Comparison of ENCODE assay signal across 9 mouse cellular contexts in genomic region chr6:120898188-120898833, GRCm38 (mm10). TPM values are rescaled to one million over a fixed set of nuclear protein-coding genes. Genes with fewer than 3 reads are reported as not detected.
A peak's percentile ranks its signal among the peaks of the same experiment; 100 is the strongest.
DNase-seq lines count a peak whose midpoint lies in the region; ATAC-seq and TF ChIP-seq lines count a peak whose summit lies in the region.
"Had no signal": no experiment of that assay in that cellular context is flagged by ENCODE, and none has a peak within 500 bp of the region (broad histone marks: within the 10 kb centered on the region; RNA-seq: fewer than 3 reads in every experiment).

No protein-coding gene starts in this region.

- peak; percentile 37 for DNase-seq in ovary, postnatal 14 days (ENCODE audit: low spot score)
- no peak for DNase-seq in ovary, postnatal 36 days (ENCODE audit: low spot score)
- peak; percentile 39 to 57 for DNase-seq in adrenal gland, postnatal 36 days
- peak; percentile 56 for DNase-seq in embryonic facial prominence, embryonic 14.5 days (ENCODE audit: low spot score)
- DNase-seq in hindbrain, embryonic 11.5 days (ENCODE audit: low spot score): peak; percentile 77
- peak; percentile 48 for DNase-seq in limb, embryonic 14.5 days (ENCODE audit: low spot score)
- DNase-seq in ovary, postnatal 10 days (ENCODE audit: low spot score): no peak

- H3K9ac ChIP-seq in embryonic facial prominence, embryonic 14.5 days (ENCODE audit: low read depth, low read length): no peak overlapping the region
- H3K9ac ChIP-seq in hindbrain, embryonic 11.5 days (ENCODE audit: low read depth, low read length): no peak overlapping the region
- no peak overlapping the region for H3K9ac ChIP-seq in limb, embryonic 14.5 days (ENCODE audit: low read depth, low read length, severe bottlenecking)

- no peaks in the 10 kb centered on the region for H3K4me1 ChIP-seq in embryonic facial prominence, embryonic 14.5 days (ENCODE audit: control insufficient read depth, insufficient read depth, low read length)
- no peaks in the 10 kb centered on the region for H3K4me1 ChIP-seq in hindbrain, embryonic 11.5 days (replicated peaks; ENCODE audit: control insufficient read depth, insufficient read depth, low read length)
- H3K4me1 ChIP-seq in limb, embryonic 14.5 days (ENCODE audit: control insufficient read depth, insufficient read depth, low read length): no peaks in the 10 kb centered on the region

- ATAC-seq in embryonic facial prominence, embryonic 14.5 days (ENCODE audit: low read depth): peak; percentile 62
- peak; percentile 51; the same call in 1 of the 2 replicates for ATAC-seq in hindbrain, embryonic 11.5 days (ENCODE audit: low FRiP score)
- peak; percentile 23; the same call in 1 of the 2 replicates for ATAC-seq in limb, embryonic 14.5 days (ENCODE audit: low FRiP score, low read depth)
- ATAC-seq in monocyte, adult 5-6 weeks (replicated peaks; ENCODE audit: insufficient number of reproducible peaks, low FRiP score, low TSS enrichment, poor library complexity, severe bottlenecking): peak; percentile 65

- H3K4me2 ChIP-seq in embryonic facial prominence, embryonic 14.5 days (ENCODE audit: low read depth, low read length): no peak overlapping the region
- H3K4me2 ChIP-seq in hindbrain, embryonic 11.5 days (replicated peaks; ENCODE audit: low read depth, low read length): no peak overlapping the region
- H3K4me2 ChIP-seq in limb, embryonic 14.5 days (replicated peaks; ENCODE audit: low read depth, low read length, severe bottlenecking): no peak overlapping the region

- H3K27me3 ChIP-seq in embryonic facial prominence, embryonic 14.5 days (replicated peaks; ENCODE audit: control insufficient read depth, insufficient read depth, low read length): no peaks in the 10 kb centered on the region
- H3K27me3 ChIP-seq in hindbrain, embryonic 11.5 days (ENCODE audit: control insufficient read depth, insufficient read depth, low read length): no peaks in the 10 kb centered on the region
- H3K27me3 ChIP-seq in limb, embryonic 14.5 days (ENCODE audit: control insufficient read depth, insufficient read depth, low read length): no peaks in the 10 kb centered on the region

- no peak overlapping the region for H3K4me3 ChIP-seq in embryonic facial prominence, embryonic 14.5 days (ENCODE audit: low read depth, low read length)
- H3K4me3 ChIP-seq in hindbrain, embryonic 11.5 days (ENCODE audit: low read depth, low read length): no peak overlapping the region
- H3K4me3 ChIP-seq in limb, embryonic 14.5 days (replicated peaks; ENCODE audit: low read length): no peak overlapping the region
- H3K4me3 ChIP-seq: myocyte had no signal

- WGBS in embryonic facial prominence, embryonic 14.5 days: 67% methylated on average over 6 of the region's 6 CpGs
- 71% methylated on average over 6 of the region's 6 CpGs for WGBS in hindbrain, embryonic 11.5 days
- 71% methylated on average over 6 of the region's 6 CpGs for WGBS in limb, embryonic 14.5 days

- TF ChIP-seq POLR2A in limb, embryonic 14.5 days (IDR thresholded peaks at IDR 0.05; ENCODE audit: borderline replicate concordance, extremely low read depth, insufficient read depth, insufficient read length): no peak

- no peaks in the 10 kb centered on the region for H3K9me3 ChIP-seq in embryonic facial prominence, embryonic 14.5 days (ENCODE audit: control insufficient read depth, low read length)
- H3K9me3 ChIP-seq in hindbrain, embryonic 11.5 days (ENCODE audit: control insufficient read depth, low read length): no peaks in the 10 kb centered on the region
- H3K9me3 ChIP-seq in limb, embryonic 14.5 days (ENCODE audit: control insufficient read depth, low read length): no peaks in the 10 kb centered on the region

- H3K36me3 ChIP-seq in embryonic facial prominence, embryonic 14.5 days (ENCODE audit: control insufficient read depth, insufficient read depth, low read length): peaks cover 17% of the 10 kb centered on the region; the same call in 1 of the 2 replicates
- H3K36me3 ChIP-seq in hindbrain, embryonic 11.5 days (ENCODE audit: control insufficient read depth, insufficient read depth, low read length): peaks cover 2% of the 10 kb centered on the region; the same call in 1 of the 2 replicates
- H3K36me3 ChIP-seq in limb, embryonic 14.5 days (ENCODE audit: control insufficient read depth, insufficient read depth, low read length): peaks cover 22% of the 10 kb centered on the region; the same call in 1 of the 2 replicates

- no peak overlapping the region for H3K27ac ChIP-seq in embryonic facial prominence, embryonic 14.5 days (replicated peaks; ENCODE audit: low read depth, low read length)
- H3K27ac ChIP-seq in hindbrain, embryonic 11.5 days (ENCODE audit: low read depth, low read length): no peak overlapping the region
- H3K27ac ChIP-seq in limb, embryonic 14.5 days (replicated peaks; ENCODE audit: low read depth, low read length): no peak overlapping the region

RNA-seq across cellular contexts. Expression of gene Bid, which starts 18.3 kb away (rescaled TPM):
- total RNA-seq in adrenal gland, postnatal 36 days (2021): 1 to 10 TPM; 4.5 to 5.9 TPM
- 13.4 and 18.2 TPM in 2 replicates for polyA plus RNA-seq in embryonic facial prominence, embryonic 14.5 days (2014; fragmentation: Nextera tagmentation; extraction: Ambion mirVana)
- polyA plus RNA-seq in hindbrain, embryonic 11.5 days (2014; fragmentation: Nextera tagmentation; extraction: Ambion mirVana): 15.9 and 16.8 TPM in 2 replicates
- polyA plus RNA-seq in limb, embryonic 14.5 days (2012; rRNA removed): 11.1 TPM in 2 replicates
- polyA plus RNA-seq in limb, embryonic 14.5 days (2014; fragmentation: Nextera tagmentation; extraction: Ambion mirVana): 17.0 and 18.2 TPM in 2 replicates
- 19.8 to 42.0 TPM (median 21.4 TPM) in 3 replicates for total RNA-seq in monocyte, adult 5-6 weeks (2017)

Comparison
In these comparisons a context has a peak if more than half of its experiments do, and no peak if none do; other contexts are left out.
1. DNase-seq: peak in ovary, postnatal 14 days (single experiment), adrenal gland, postnatal 36 days (2 of 2), embryonic facial prominence, embryonic 14.5 days (single experiment), hindbrain, embryonic 11.5 days (single experiment) and limb, embryonic 14.5 days (single experiment); none in ovary, postnatal 36 days (single experiment) and ovary, postnatal 10 days (single experiment).
2. Peak in every context shown above with its lines, with median percentiles within 50 percentile points of each other: ATAC-seq.